Mouse (Mus musculus): Measurements from ENCODE around the gene Nop9. TPM values are rescaled to one million over a fixed set of nuclear protein-coding genes. Genes with fewer than 3 reads are reported as not detected.

Gene Nop9
- total and polyA plus RNA-seq, 3 experiments: 38.5 to 92.1 (median 89.1) TPM

- TF ChIP-seq KAT2A (IDR thresholded peaks at IDR 0.05; ENCODE audit: insufficient replicate concordance, low read length) (no peak), E2F4 (IDR thresholded peaks at IDR 0.05; ENCODE audit: insufficient replicate concordance, low read depth, low read length) (no peak)
Measured at GRCm38 (mm10) chr14:55716884-55717283, 28.6 kb upstream of the Nop9 start (continued).

GRCm38 (mm10) chr14:55719737-55720136, 25.8 kb upstream of the Nop9 start:
- Histone ChIP-seq H3K36me3 (replicated peaks in 1 of 2; ENCODE audit: control insufficient read depth in 1 of 2, insufficient read depth in 1 of 2, low read length in 1 of 2) (peaks cover 35 to 48% of the 10 kb centered on the region in 2 experiments), H3K4me3 (replicated peaks in 1 of 3; ENCODE audit: low read depth in 2 of 3, low read length in 2 of 3, poor library complexity in 1 of 3) (no peak overlapping the region), H3K9ac (ENCODE audit: insufficient read depth, low read depth) (no peak overlapping the region), H3K4me1 (ENCODE audit: control insufficient read depth in 1 of 2, insufficient read depth in 2 of 2) (peaks cover 9 to 32% of the 10 kb centered on the region in 2 experiments), H3K27ac (ENCODE audit: insufficient read depth, low read depth) (no peak overlapping the region), H3K79me2 (replicated peaks; ENCODE audit: control insufficient read depth, extremely low read depth, insufficient read depth, poor library complexity, severe bottlenecking) (no peaks in the 10 kb centered on the region), H3K9me3 (replicated peaks; ENCODE audit: low read length) (no peaks in the 10 kb centered on the region), H3K27me3 (replicated peaks) (no peaks in the 10 kb centered on the region), H3K4me2 (ENCODE audit: insufficient read depth, low read depth, poor library complexity, severe bottlenecking) (no peak overlapping the region)
- TF ChIP-seq CHD1 (IDR thresholded peaks at IDR 0.05; ENCODE audit: low read depth, low read length) (no peak), ZC3H11A (IDR thresholded peaks at IDR 0.05; ENCODE audit: low read depth, low read length) (no peak), TCF12 (IDR thresholded peaks at IDR 0.05; ENCODE audit: low read depth, low read length) (no peak), GABPA (IDR thresholded peaks at IDR 0.05; ENCODE audit: insufficient replicate concordance, low read depth, low read length) (no peak), IRF4 (IDR thresholded peaks at IDR 0.05; ENCODE audit: low read depth, low read length) (no peak), E2F4 (IDR thresholded peaks at IDR 0.05; ENCODE audit: insufficient replicate concordance, low read depth, low read length) (no peak)
- DNase-seq (ENCODE audit: extremely low read depth): no peak
- dilution Hi-C loops (cut with MboI; ENCODE audit: extremely low pct_ligation_motif_present, extremely low pct_unique_long_range_greater_than_20kb, low sequenced_read_pairs) (no loop called here), in situ Hi-C loops (cut with MboI; ENCODE audit: low pct_ligation_motif_present, low pct_unique_long_range_greater_than_20kb, low sequenced_read_pairs) (no loop called here)

- no peak overlapping the region for H3K9ac ChIP-seq (ENCODE audit: insufficient read depth, low read depth)
- dilution Hi-C loops (cut with MboI; ENCODE audit: extremely low pct_ligation_motif_present, extremely low pct_unique_long_range_greater_than_20kb, low sequenced_read_pairs): no loop called here
- DNase-seq (ENCODE audit: extremely low read depth): no peak
Measured at GRCm38 (mm10) chr14:55720666-55721065, 24.8 kb upstream of the Nop9 start.

GRCm38 (mm10) chr14:55721076-55721475, 24.4 kb upstream of the Nop9 start:
- H3K4me2 ChIP-seq (ENCODE audit: insufficient read depth, low read depth, poor library complexity, severe bottlenecking): peak overlapping the region; percentile 58
- peak overlapping the region; percentile 62; the same call in 1 of the 2 replicates for H3K9ac ChIP-seq (ENCODE audit: insufficient read depth, low read depth)
- H3K27me3 ChIP-seq (replicated peaks): peaks cover 4% of the 10 kb centered on the region
- no peaks in the 10 kb centered on the region for H3K9me3 ChIP-seq (replicated peaks; ENCODE audit: low read length)
- dilution Hi-C loops (cut with MboI; ENCODE audit: extremely low pct_ligation_motif_present, extremely low pct_unique_long_range_greater_than_20kb, low sequenced_read_pairs): no loop called here
- DNase-seq (ENCODE audit: extremely low read depth): no peak
- in situ Hi-C loops (cut with MboI; ENCODE audit: low pct_ligation_motif_present, low pct_unique_long_range_greater_than_20kb, low sequenced_read_pairs): no loop called here
- H3K36me3 ChIP-seq (replicated peaks in 1 of 2; ENCODE audit: control insufficient read depth in 1 of 2, insufficient read depth in 1 of 2, low read length in 1 of 2): peaks cover 34 to 46% of the 10 kb centered on the region in 2 experiments
- H3K4me1 ChIP-seq (ENCODE audit: control insufficient read depth in 1 of 2, insufficient read depth in 2 of 2): peaks cover 15 to 40% of the 10 kb centered on the region in 2 experiments
- no peaks in the 10 kb centered on the region for H3K79me2 ChIP-seq (replicated peaks; ENCODE audit: control insufficient read depth, extremely low read depth, insufficient read depth, poor library complexity, severe bottlenecking)
- no peak for TF ChIP-seq ZMIZ1 (IDR thresholded peaks at IDR 0.05; ENCODE audit: low read depth, low read length)
- no peak for TF ChIP-seq JUND (conservative IDR thresholded peaks at IDR 0.05; ENCODE audit: low read depth, low read length)
- no peak for TF ChIP-seq MEF2A (IDR thresholded peaks at IDR 0.05; ENCODE audit: borderline replicate concordance, low read depth, low read length)
- no peak for TF ChIP-seq ZNF384 (IDR thresholded peaks at IDR 0.05; ENCODE audit: low read depth, low read length)
- no peak for TF ChIP-seq IRF4 (IDR thresholded peaks at IDR 0.05; ENCODE audit: low read depth, low read length)
- no peak for TF ChIP-seq PAX5 (IDR thresholded peaks at IDR 0.05; ENCODE audit: low read length)
- no peak for TF ChIP-seq E2F4 (IDR thresholded peaks at IDR 0.05; ENCODE audit: insufficient replicate concordance, low read depth, low read length)
- TF ChIP-seq POLR2AphosphoS2 (IDR thresholded peaks at IDR 0.05; ENCODE audit: low read depth, low read length): no peak
- TF ChIP-seq RCOR1 (conservative IDR thresholded peaks at IDR 0.05; ENCODE audit: low read depth, low read length): no peak
- no peak for TF ChIP-seq ETS1 (conservative IDR thresholded peaks at IDR 0.05; ENCODE audit: low read depth, low read length)
- no peak for TF ChIP-seq MAZ (IDR thresholded peaks at IDR 0.05; ENCODE audit: low read depth, low read length)
- no peak for TF ChIP-seq SMC3 (IDR thresholded peaks at IDR 0.05; ENCODE audit: low read depth, low read length)
- no peak for TF ChIP-seq USF2 (conservative IDR thresholded peaks at IDR 0.05; ENCODE audit: low read depth, low read length)
- TF ChIP-seq RAD21 (IDR thresholded peaks at IDR 0.05; ENCODE audit: low read depth, low read length): no peak
- TF ChIP-seq CHD2 (IDR thresholded peaks at IDR 0.05; ENCODE audit: low read length): no peak
- no peak for TF ChIP-seq MYC (IDR thresholded peaks at IDR 0.05; ENCODE audit: low read depth, low read length)
- no peak overlapping the region for H3K27ac ChIP-seq (ENCODE audit: insufficient read depth, low read depth)
- peak overlapping the region; percentile 44 to 84 (median 65) for H3K4me3 ChIP-seq (replicated peaks in 1 of 3; ENCODE audit: low read depth in 2 of 3, low read length in 2 of 3, poor library complexity in 1 of 3)

More at GRCm38 (mm10) chr14:55720666-55721065, 24.8 kb upstream of the Nop9 start:
- Histone ChIP-seq H3K4me3 (replicated peaks in 1 of 3; ENCODE audit: low read depth in 2 of 3, low read length in 2 of 3, poor library complexity in 1 of 3) (no peak overlapping the region), H3K27ac (ENCODE audit: insufficient read depth, low read depth) (no peak overlapping the region), H3K4me1 (ENCODE audit: control insufficient read depth in 1 of 2, insufficient read depth in 2 of 2) (peaks cover 15 to 40% of the 10 kb centered on the region in 2 experiments), H3K4me2 (ENCODE audit: insufficient read depth, low read depth, poor library complexity, severe bottlenecking) (no peak overlapping the region), H3K9me3 (replicated peaks; ENCODE audit: low read length) (no peaks in the 10 kb centered on the region), H3K27me3 (replicated peaks) (peaks cover 4% of the 10 kb centered on the region), H3K36me3 (replicated peaks in 1 of 2; ENCODE audit: control insufficient read depth in 1 of 2, insufficient read depth in 1 of 2, low read length in 1 of 2) (peaks cover 35 to 48% of the 10 kb centered on the region in 2 experiments), H3K79me2 (replicated peaks; ENCODE audit: control insufficient read depth, extremely low read depth, insufficient read depth, poor library complexity, severe bottlenecking) (no peaks in the 10 kb centered on the region)
- in situ Hi-C loops (cut with MboI; ENCODE audit: low pct_ligation_motif_present, low pct_unique_long_range_greater_than_20kb, low sequenced_read_pairs): no loop called here
- TF ChIP-seq SMC3 (IDR thresholded peaks at IDR 0.05; ENCODE audit: low read depth, low read length) (no peak), USF1 (IDR thresholded peaks at IDR 0.05; ENCODE audit: low read depth, low read length) (no peak)
